Comparison of ENCODE assay signal across 14 mouse cellular contexts in the genomic region with DNA sequence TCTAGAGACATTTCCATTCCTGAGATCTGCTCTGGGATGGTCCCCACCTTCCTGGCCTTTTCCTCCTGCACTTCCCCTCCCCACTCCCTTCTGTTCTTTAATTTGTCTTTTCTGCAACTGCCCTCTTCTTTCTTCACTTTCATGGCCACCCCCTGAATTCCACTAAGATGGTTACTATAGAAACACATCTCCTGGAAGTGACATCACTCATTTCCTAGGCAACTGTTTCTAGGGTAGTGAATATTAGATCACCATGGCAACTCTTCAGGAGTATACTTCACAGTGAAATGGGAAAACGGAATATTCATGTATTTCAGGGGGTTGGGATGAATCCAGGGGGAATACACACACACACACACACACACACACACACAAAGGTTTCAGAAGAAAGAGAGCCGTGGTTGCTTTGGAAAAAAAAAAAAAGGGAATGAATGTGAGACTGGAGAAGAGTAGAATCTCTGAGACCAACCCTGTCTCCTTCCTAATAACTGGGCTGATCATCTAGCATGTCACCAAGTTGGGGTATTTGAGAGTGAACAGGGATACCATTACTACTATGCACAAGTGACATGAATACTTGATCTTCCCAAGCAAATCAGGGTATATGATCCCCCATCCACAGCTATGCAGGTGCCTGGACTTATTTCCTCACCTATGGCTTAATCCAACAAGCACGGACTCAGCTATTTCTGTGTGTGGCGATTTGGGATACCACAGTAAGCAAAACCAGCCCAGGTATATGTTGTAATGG. TPM values are rescaled to one million over a fixed set of nuclear protein-coding genes. Genes with fewer than 3 reads are reported as not detected.
DNase-seq lines count a peak whose midpoint lies in the region; ATAC-seq and TF ChIP-seq lines count a peak whose summit lies in the region.
"Had no signal": no experiment of that assay in that cellular context is flagged by ENCODE, and none has a peak within 500 bp of the region (broad histone marks: within the 10 kb centered on the region; RNA-seq: fewer than 3 reads in every experiment).

No protein-coding gene starts in this region.

- 60% methylated on average over 4 of the region's 4 CpGs for WGBS in limb, embryonic 15.5 days
- 44% methylated on average over 4 of the region's 4 CpGs for WGBS in olfactory bulb, adult 2 months

- no peak for ATAC-seq in limb, embryonic 15.5 days (ENCODE audit: insufficient number of reproducible peaks, low FRiP score, low TSS enrichment, low read depth)
- no peak for ATAC-seq in monocyte, adult 5-6 weeks (replicated peaks; ENCODE audit: insufficient number of reproducible peaks, low FRiP score, low TSS enrichment, poor library complexity, severe bottlenecking)

- H3K9me3 ChIP-seq in limb, embryonic 15.5 days: no peaks in the 10 kb centered on the region
- H3K9me3 ChIP-seq: G1E; limb, embryonic 13.5 days had no signal

- peak; percentile 29 for DNase-seq in embryo, embryonic 10 days (ENCODE audit: low spot score)
- DNase-seq in embryo, embryonic 9.5 days (ENCODE audit: extremely low spot score): no peak
- peak; percentile 47 for DNase-seq in retina, postnatal 1 day
- no peak for DNase-seq in retina, embryonic 14.5 days (ENCODE audit: low spot score)
- DNase-seq in cerebellum, postnatal 25 days: no peak
- DNase-seq: adrenal gland, postnatal 10 days; cerebellum, adult 8-10 months; heart, adult 18-20 months; thymus, postnatal 25 days had no signal

- peak overlapping the region; percentile 54; the same call in 1 of the 2 replicates for H3K27ac ChIP-seq in limb, embryonic 15.5 days
- 0 out of 2 replicates have a peak overlapping the region, but pooled peaks have one; percentile 2 for H3K27ac ChIP-seq in olfactory bulb, adult 2 months (ENCODE audit: insufficient read depth, low read depth, low read length)
- H3K27ac ChIP-seq: limb, embryonic 13.5 days had no signal

- peaks cover 16% of the 10 kb centered on the region for H3K36me3 ChIP-seq in limb, embryonic 15.5 days

- H3K27me3 ChIP-seq in limb, embryonic 15.5 days: no peaks in the 10 kb centered on the region
- H3K27me3 ChIP-seq: limb, embryonic 13.5 days had no signal

- H3K4me3 ChIP-seq in limb, embryonic 15.5 days: no peak overlapping the region
- no peak overlapping the region for H3K4me3 ChIP-seq in olfactory bulb, adult 2 months (ENCODE audit: insufficient read depth, low read depth, low read length)
- H3K4me3 ChIP-seq: limb, embryonic 13.5 days had no signal

- no peak for TF ChIP-seq CTCF in olfactory bulb, adult 2 months (IDR thresholded peaks at IDR 0.05; ENCODE audit: insufficient read depth, low read depth, low read length)

- no peaks in the 10 kb centered on the region for H3K4me1 ChIP-seq in limb, embryonic 15.5 days
- peaks cover 11% of the 10 kb centered on the region for H3K4me1 ChIP-seq in olfactory bulb, adult 2 months (ENCODE audit: control insufficient read depth, insufficient read depth, low read length)

- H3K4me2 ChIP-seq in limb, embryonic 15.5 days: no peak overlapping the region
- H3K4me2 ChIP-seq: limb, embryonic 13.5 days had no signal

- no peak overlapping the region for H3K9ac ChIP-seq in limb, embryonic 15.5 days

- no peak for TF ChIP-seq POLR2A in olfactory bulb, adult 2 months (IDR thresholded peaks at IDR 0.05; ENCODE audit: insufficient read depth, low read depth, low read length)

RNA-seq across cellular contexts. Expression of a gene that starts 12.0 kb away (rescaled TPM):
- polyA plus RNA-seq in limb, embryonic 15.5 days (2015; fragmentation: Nextera tagmentation; extraction: Ambion mirVana): 363 and 383 TPM in 2 replicates
- 1,490 TPM in 1 of 2 replicates, not detected in the other for polyA plus RNA-seq in olfactory bulb, adult 2 months (2012; ENCODE audit: insufficient read depth, insufficient read length, low replicate concordance, missing spikeins)
- total RNA-seq in monocyte, adult 5-6 weeks (2017): 137 to 272 TPM (median 186 TPM) in 3 replicates

Comparison
In these comparisons a context has a peak if more than half of its experiments do, and no peak if none do; other contexts are left out.
1. DNase-seq: peak in embryo, embryonic 10 days (single experiment) and retina, postnatal 1 day (single experiment); none in embryo, embryonic 9.5 days (single experiment), retina, embryonic 14.5 days (single experiment) and cerebellum, postnatal 25 days (0 of 2).